Mouse (Mus musculus): ENCODE measurements at regions not wholly inside any gene's neighbourhood (a gene's known extent, or its start where the extent isn't known, plus 50 kb on each side); places are given as distances from the start of the nearest gene placed in this dataset.

GRCm38 (mm10) chr1:137695751-137696150 lies 479.8 kb downstream of the Ptprc start:
- TF ChIP-seq HCFC1 (IDR thresholded peaks at IDR 0.05; ENCODE audit: borderline replicate concordance, insufficient read depth, low read length): no peak
- TF ChIP-seq ZC3H11A (IDR thresholded peaks at IDR 0.05; ENCODE audit: borderline replicate concordance, low read depth, low read length): no peak
- TF ChIP-seq ZNF384 (IDR thresholded peaks at IDR 0.05; ENCODE audit: low read depth, low read length): no peak
- TF ChIP-seq MAFK (IDR thresholded peaks at IDR 0.05; ENCODE audit: insufficient read depth, low read depth, low read length): no peak

All from ES-E14 (cell line).